8 mouse cellular contexts compared by ENCODE assay signal in genomic region chr9:41157020-41157871, GRCm38 (mm10). TPM values are rescaled to one million over a fixed set of nuclear protein-coding genes. Genes with fewer than 3 reads are reported as not detected.
A peak's percentile ranks its signal among the peaks of the same experiment; 100 is the strongest.
DNase-seq lines count a peak whose midpoint lies in the region; ATAC-seq and TF ChIP-seq lines count a peak whose summit lies in the region.

No protein-coding gene starts in this region.

- under 1% methylated on average over 82 of the region's 82 CpGs for WGBS in hindbrain, embryonic 13.5 days

- H3K4me1 ChIP-seq in hindbrain, embryonic 13.5 days (replicated peaks) = peaks cover 37% of the 10 kb centered on the region

- CTCF ChIA-PET in Patski (lab: Charles Lee) = interaction anchor here (0.9 to 2.8 kb wide), 5 partner anchors 7 to 115 kb away, joined by 3 to 7 read pairs (median 3); no protein-coding TSS in a partner anchor

- H3K4me2 ChIP-seq in hindbrain, embryonic 13.5 days = peak overlapping the region; percentile 81

- in situ Hi-C loops in Patski (cut with MboI; ENCODE audit: low pct_unique_long_range_greater_than_20kb) = loop anchor here (5.0 kb wide), 1 partner anchor 50 kb away; no protein-coding TSS in a partner anchor

- POLR2A ChIA-PET in Patski (lab: Charles Lee) = interaction anchor here (0.8 to 1.1 kb wide), 3 partner anchors 9 to 48 kb away, joined by 3 to 4 read pairs (median 3); no protein-coding TSS in a partner anchor

- no peaks in the 10 kb centered on the region for H3K27me3 ChIP-seq in Patski
- peaks cover 22% of the 10 kb centered on the region for H3K27me3 ChIP-seq in hindbrain, embryonic 13.5 days

- peak overlapping the region; percentile 87 for H3K9ac ChIP-seq in hindbrain, embryonic 13.5 days

- peak; percentile 69 for ATAC-seq in Patski
- ATAC-seq in hindbrain, embryonic 13.5 days (ENCODE audit: low FRiP score) = peak; percentile 90

- H3K4me3 ChIP-seq in hindbrain, embryonic 13.5 days = peak overlapping the region; percentile 89

- DNase-seq in Patski (ENCODE audit: low read depth, low spot score) = no peak
- DNase-seq in cerebellum, postnatal 25 days = peak; percentile 87 to 93
- DNase-seq in frontal cortex, postnatal 25 days (ENCODE audit: low spot score in 2 of 2) = peak; percentile 41 to 59
- DNase-seq in left cerebral cortex, adult 11 months (ENCODE audit: low spot score) = peak; percentile 67
- DNase-seq in lung, postnatal 25 days (ENCODE audit: low spot score) = peak; percentile 67
- peak; percentile 88 for DNase-seq in retina, postnatal 1 day
- peak; percentile 54 for DNase-seq in thymus, postnatal 4 days

- no peaks in the 10 kb centered on the region for H3K9me3 ChIP-seq in hindbrain, embryonic 13.5 days

- TF ChIP-seq CTCF in Patski (IDR thresholded peaks at IDR 0.05) = no peak

- H3K36me3 ChIP-seq in hindbrain, embryonic 13.5 days = no peaks in the 10 kb centered on the region

- H3K27ac ChIP-seq in hindbrain, embryonic 13.5 days = peak overlapping the region; percentile 93

RNA-seq across cellular contexts. Expression of gene Ubash3b, which starts 4.3 kb away (rescaled TPM):
- polyA plus RNA-seq in Patski (2021) = 8.9 TPM
- polyA plus RNA-seq in hindbrain, embryonic 13.5 days (2015; fragmentation: Nextera tagmentation; extraction: Ambion mirVana) = 17.3 and 18.2 TPM in 2 replicates
